Mouse (Mus musculus): ENCODE results near the gene Col6a6. TPM values are rescaled to one million over a fixed set of nuclear protein-coding genes. Genes with fewer than 3 reads are reported as not detected.

Col6a6 gene
- total and polyA plus RNA-seq, 3 experiments = 0.05 TPM; not detected in 2

DNA sequence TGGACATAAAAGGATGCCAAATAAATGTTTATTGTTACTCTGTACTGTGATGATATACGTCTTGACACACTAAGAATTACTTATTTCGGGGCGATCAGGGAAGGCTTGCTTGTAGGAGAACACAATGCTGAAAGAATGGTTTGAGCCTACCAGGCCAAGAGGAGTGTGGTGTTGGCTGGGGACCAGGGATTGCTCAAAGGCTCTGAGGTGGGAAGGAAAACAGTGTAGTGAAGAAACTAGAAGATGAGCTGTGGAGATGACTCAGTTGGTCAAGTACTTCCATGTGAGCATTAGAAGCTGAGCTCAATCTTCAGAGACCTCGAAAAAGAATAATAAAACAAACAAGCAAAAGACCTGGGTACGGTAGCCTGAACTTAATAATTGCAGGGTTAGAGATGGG, 13.5 kb downstream of the Col6a6 start:
- no peak for ATAC-seq (ENCODE audit: extremely low read depth, insufficient number of reproducible peaks, low FRiP score, poor library complexity, severe bottlenecking)
- TF ChIP-seq CTCF (IDR thresholded peaks at IDR 0.05; ENCODE audit: low read depth, low read length) (no peak), GATA1 (IDR thresholded peaks at IDR 0.05; ENCODE audit: borderline replicate concordance, low read length) (no peak), TAL1 (conservative IDR thresholded peaks at IDR 0.05; ENCODE audit: low read depth, low read length) (no peak), POLR2AphosphoS5 (IDR thresholded peaks at IDR 0.05; ENCODE audit: insufficient replicate concordance, low read depth, low read length) (no peak), GATA2 (IDR thresholded peaks at IDR 0.05; ENCODE audit: borderline replicate concordance, low read depth, low read length) (no peak)

GRCm38 (mm10) chr9:105811458-105811857, 16.5 kb downstream of the Col6a6 start:
- ATAC-seq (ENCODE audit: extremely low read depth, insufficient number of reproducible peaks, low FRiP score, poor library complexity, severe bottlenecking) = no peak
- TF ChIP-seq POLR2AphosphoS5 (IDR thresholded peaks at IDR 0.05; ENCODE audit: insufficient replicate concordance, low read depth, low read length) (no peak), GATA2 (IDR thresholded peaks at IDR 0.05; ENCODE audit: borderline replicate concordance, low read depth, low read length) (no peak), GATA1 (IDR thresholded peaks at IDR 0.05; ENCODE audit: borderline replicate concordance, low read length) (no peak), TAL1 (conservative IDR thresholded peaks at IDR 0.05; ENCODE audit: low read depth, low read length) (no peak), CTCF (IDR thresholded peaks at IDR 0.05; ENCODE audit: low read depth, low read length) (no peak)
- H3K27me3 ChIP-seq (ENCODE audit: insufficient read depth, low read length) = no peaks in the 10 kb centered on the region
- H3K4me1 ChIP-seq (ENCODE audit: insufficient read depth, low read depth, low read length) = no peaks in the 10 kb centered on the region
- H3K4me3 ChIP-seq (ENCODE audit: low read depth, low read length) = no peak overlapping the region
- no peak for DNase-seq (ENCODE audit: low spot score)
- H3K9me3 ChIP-seq (replicated peaks) = peaks cover 53% of the 10 kb centered on the region
- no peaks in the 10 kb centered on the region for H3K36me3 ChIP-seq (replicated peaks)

More for the DNA sequence above, 13.5 kb downstream of the Col6a6 start:
- Histone ChIP-seq H3K27me3 (ENCODE audit: insufficient read depth, low read length) (no peaks in the 10 kb centered on the region), H3K9me3 (replicated peaks) (peaks cover 59% of the 10 kb centered on the region), H3K36me3 (replicated peaks) (no peaks in the 10 kb centered on the region), H3K4me1 (ENCODE audit: insufficient read depth, low read depth, low read length) (no peaks in the 10 kb centered on the region), H3K4me3 (ENCODE audit: low read depth, low read length) (no peak overlapping the region)
- no peak for DNase-seq (ENCODE audit: low spot score)

DNA sequence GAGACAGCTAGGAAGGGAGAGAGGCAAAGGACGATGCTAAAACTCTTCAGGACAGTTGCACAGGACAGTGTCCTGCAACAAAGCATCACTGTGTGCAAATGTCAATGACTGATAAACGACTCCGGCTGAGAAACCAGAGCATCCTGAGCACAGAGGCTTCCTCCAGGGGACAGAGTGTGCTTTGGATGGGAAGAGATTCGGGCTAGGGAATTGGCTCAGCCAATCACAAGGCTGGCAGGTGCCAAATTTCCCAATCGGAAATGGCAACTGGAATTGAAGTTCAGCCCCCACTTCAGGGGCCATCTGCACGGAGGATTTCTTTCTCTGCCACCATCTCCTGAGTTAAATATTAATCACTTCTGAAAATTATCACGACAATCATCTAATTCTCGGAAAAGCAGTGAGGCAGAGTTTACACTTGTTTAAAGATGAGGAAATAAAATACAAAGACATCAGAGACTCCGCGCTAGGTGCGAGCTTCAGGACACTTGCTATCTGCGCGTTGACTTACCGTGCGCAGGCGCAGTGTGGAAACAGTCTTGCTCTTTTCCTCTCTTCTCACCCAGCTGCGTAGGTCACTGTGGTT, 18.9 kb downstream of the Col6a6 start:
- H3K4me1 ChIP-seq (ENCODE audit: insufficient read depth, low read depth, low read length) = no peaks in the 10 kb centered on the region
- TF ChIP-seq POLR2AphosphoS5 (IDR thresholded peaks at IDR 0.05; ENCODE audit: insufficient replicate concordance, low read depth, low read length) (no peak), GATA1 (IDR thresholded peaks at IDR 0.05; ENCODE audit: borderline replicate concordance, low read length) (no peak), TAL1 (conservative IDR thresholded peaks at IDR 0.05; ENCODE audit: low read depth, low read length) (no peak), GATA2 (IDR thresholded peaks at IDR 0.05; ENCODE audit: borderline replicate concordance, low read depth, low read length) (no peak), CTCF (IDR thresholded peaks at IDR 0.05; ENCODE audit: low read depth, low read length) (no peak)
- ATAC-seq (ENCODE audit: extremely low read depth, insufficient number of reproducible peaks, low FRiP score, poor library complexity, severe bottlenecking) = no peak

DNA sequence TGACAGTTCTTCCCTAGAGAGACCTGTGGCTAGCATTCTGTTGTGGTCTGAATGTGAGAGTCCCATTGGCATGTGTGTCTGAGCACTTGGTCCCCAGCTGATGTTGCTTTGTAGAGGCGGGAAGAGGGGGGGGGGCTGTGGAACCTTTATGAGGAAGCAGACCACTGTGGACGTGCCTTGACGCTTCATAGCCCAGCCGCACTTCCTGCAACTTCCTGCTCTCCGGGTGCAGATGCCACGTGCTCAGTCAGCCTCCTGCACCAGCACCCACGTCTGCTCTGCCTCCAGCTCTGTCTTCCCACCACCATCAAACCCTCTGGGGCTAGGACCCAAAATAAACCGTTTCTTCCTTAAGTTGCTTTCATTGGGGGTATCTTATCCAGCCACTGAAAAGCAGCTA, 24.5 kb downstream of the Col6a6 start:
- DNase-seq (ENCODE audit: low spot score) (no peak), ATAC-seq (ENCODE audit: extremely low read depth, insufficient number of reproducible peaks, low FRiP score, poor library complexity, severe bottlenecking) (no peak)
- no peaks in the 10 kb centered on the region for H3K36me3 ChIP-seq (replicated peaks)
- peaks cover 32% of the 10 kb centered on the region for H3K9me3 ChIP-seq (replicated peaks)
- no peak overlapping the region for H3K4me3 ChIP-seq (ENCODE audit: low read depth, low read length)
- no peaks in the 10 kb centered on the region for H3K4me1 ChIP-seq (ENCODE audit: insufficient read depth, low read depth, low read length)
- TF ChIP-seq GATA2 (IDR thresholded peaks at IDR 0.05; ENCODE audit: borderline replicate concordance, low read depth, low read length) (no peak), GATA1 (IDR thresholded peaks at IDR 0.05; ENCODE audit: borderline replicate concordance, low read length) (no peak), TAL1 (conservative IDR thresholded peaks at IDR 0.05; ENCODE audit: low read depth, low read length) (no peak), POLR2AphosphoS5 (IDR thresholded peaks at IDR 0.05; ENCODE audit: insufficient replicate concordance, low read depth, low read length) (no peak), CTCF (IDR thresholded peaks at IDR 0.05; ENCODE audit: low read depth, low read length) (no peak)
- H3K27me3 ChIP-seq (ENCODE audit: insufficient read depth, low read length) = no peaks in the 10 kb centered on the region

More for the DNA sequence above, 18.9 kb downstream of the Col6a6 start:
- no peak for DNase-seq (ENCODE audit: low spot score)
- peaks cover 47% of the 10 kb centered on the region for H3K9me3 ChIP-seq (replicated peaks)
- H3K27me3 ChIP-seq (ENCODE audit: insufficient read depth, low read length) = no peaks in the 10 kb centered on the region
- no peak overlapping the region for H3K4me3 ChIP-seq (ENCODE audit: low read depth, low read length)
- H3K36me3 ChIP-seq (replicated peaks) = no peaks in the 10 kb centered on the region

GRCm38 (mm10) chr9:105801463-105801862, 26.5 kb downstream of the Col6a6 start:
- no peak for TF ChIP-seq GATA1 (IDR thresholded peaks at IDR 0.05; ENCODE audit: borderline replicate concordance, low read length)
- TF ChIP-seq TAL1 (conservative IDR thresholded peaks at IDR 0.05; ENCODE audit: low read depth, low read length) = no peak
- no peak for TF ChIP-seq CTCF (IDR thresholded peaks at IDR 0.05; ENCODE audit: low read depth, low read length)
- no peak for TF ChIP-seq GATA2 (IDR thresholded peaks at IDR 0.05; ENCODE audit: borderline replicate concordance, low read depth, low read length)
- no peak for TF ChIP-seq POLR2AphosphoS5 (IDR thresholded peaks at IDR 0.05; ENCODE audit: insufficient replicate concordance, low read depth, low read length)
- no peaks in the 10 kb centered on the region for H3K4me1 ChIP-seq (ENCODE audit: insufficient read depth, low read depth, low read length)
- H3K4me3 ChIP-seq (ENCODE audit: low read depth, low read length) = no peak overlapping the region
- DNase-seq (ENCODE audit: low spot score) (no peak), ATAC-seq (ENCODE audit: extremely low read depth, insufficient number of reproducible peaks, low FRiP score, poor library complexity, severe bottlenecking) (no peak)
- peaks cover 34% of the 10 kb centered on the region for H3K9me3 ChIP-seq (replicated peaks)
- H3K36me3 ChIP-seq (replicated peaks) = no peaks in the 10 kb centered on the region
- no peaks in the 10 kb centered on the region for H3K27me3 ChIP-seq (ENCODE audit: insufficient read depth, low read length)

DNA sequence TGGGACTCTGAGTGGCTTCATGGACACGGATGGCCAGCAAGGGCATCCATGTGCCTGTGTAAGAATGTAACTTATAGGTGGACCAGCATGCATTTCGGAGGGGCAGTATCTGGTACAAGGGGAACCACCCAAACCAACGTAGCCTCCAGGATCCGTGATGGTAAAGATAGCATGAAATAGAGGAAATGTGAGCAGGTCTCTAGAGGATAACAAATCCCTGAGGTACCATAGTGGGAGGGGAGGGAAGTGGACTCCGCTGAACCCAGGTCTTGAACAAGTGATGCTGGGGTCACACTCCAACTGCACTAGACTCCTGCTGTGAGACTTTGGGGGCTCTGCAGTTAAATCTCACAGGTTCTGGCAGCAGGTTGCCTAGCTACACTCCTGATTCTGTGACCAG, 27.7 kb downstream of the Col6a6 start:
- ATAC-seq (ENCODE audit: extremely low read depth, insufficient number of reproducible peaks, low FRiP score, poor library complexity, severe bottlenecking) = no peak
- Histone ChIP-seq H3K4me1 (ENCODE audit: insufficient read depth, low read depth, low read length) (no peaks in the 10 kb centered on the region), H3K36me3 (replicated peaks) (no peaks in the 10 kb centered on the region), H3K4me3 (ENCODE audit: low read depth, low read length) (no peak overlapping the region), H3K27me3 (ENCODE audit: insufficient read depth, low read length) (no peaks in the 10 kb centered on the region), H3K9me3 (replicated peaks) (peaks cover 32% of the 10 kb centered on the region)
- TF ChIP-seq GATA1 (IDR thresholded peaks at IDR 0.05; ENCODE audit: borderline replicate concordance, low read length) (no peak), CTCF (IDR thresholded peaks at IDR 0.05; ENCODE audit: low read depth, low read length) (no peak), GATA2 (IDR thresholded peaks at IDR 0.05; ENCODE audit: borderline replicate concordance, low read depth, low read length) (no peak), POLR2AphosphoS5 (IDR thresholded peaks at IDR 0.05; ENCODE audit: insufficient replicate concordance, low read depth, low read length) (no peak), TAL1 (conservative IDR thresholded peaks at IDR 0.05; ENCODE audit: low read depth, low read length) (no peak)
- DNase-seq (ENCODE audit: low spot score) = no peak

All from G1E (cell line).